Mouse (Mus musculus): Measurements from ENCODE around the gene Epas1. TPM values are rescaled to one million over a fixed set of nuclear protein-coding genes. Genes with fewer than 3 reads are reported as not detected.

The Epas1 gene
- total RNA-seq, 2 experiments from 2014 or later = 83.0 to 84.1 TPM

Other genes starting within 250 kb of the Epas1 start
- not detected for gene Gm10309, start 248.5 kb upstream of the Epas1 start, total RNA-seq (2021)
- gene Tmem247, start 163.6 kb downstream of the Epas1 start, total RNA-seq (2021) = not detected
- not detected for gene Atp6v1e2, start 194.2 kb downstream of the Epas1 start, total RNA-seq (2021)
- gene Rhoq, start 209.4 kb downstream of the Epas1 start, total RNA-seq (2021) = 10 to 100 TPM; 39.0 to 48.0 TPM